ENCODE assay signal across 8 mouse cellular contexts in the genomic region with DNA sequence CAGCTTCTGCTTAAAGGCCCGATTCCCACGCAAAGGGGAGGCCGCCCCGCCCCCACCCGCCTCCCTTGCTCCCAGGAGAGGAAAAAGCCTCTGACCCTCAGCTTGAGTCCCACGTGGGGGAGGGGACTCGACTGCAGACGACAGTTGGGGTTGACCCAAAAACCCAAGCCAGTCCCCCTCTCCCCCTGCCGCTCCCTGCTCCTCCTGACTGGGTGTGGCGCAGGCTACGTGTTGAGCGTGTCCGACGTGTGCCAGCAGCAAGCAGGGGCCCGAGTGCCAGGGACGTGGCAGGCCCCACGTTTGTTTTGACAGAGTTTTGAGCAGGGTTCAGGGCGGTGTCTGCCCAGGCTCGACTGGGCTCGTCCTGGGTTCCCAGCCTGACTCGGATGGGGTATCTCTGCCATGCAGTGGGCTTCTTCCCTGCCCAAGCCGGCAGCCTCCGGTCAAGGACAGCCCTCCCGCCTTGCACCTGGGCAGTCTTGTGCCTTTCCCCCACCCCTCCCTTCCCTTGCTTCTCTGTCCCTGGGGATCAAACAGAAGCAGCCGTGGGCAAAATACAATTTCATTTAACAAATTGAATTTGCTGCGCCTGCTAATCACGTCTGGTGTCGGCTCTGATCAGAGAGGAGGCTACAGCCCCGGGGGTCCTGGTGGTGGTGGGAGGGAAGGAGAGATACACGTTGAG. TPM values are rescaled to one million over a fixed set of nuclear protein-coding genes. Genes with fewer than 3 reads are reported as not detected.
DNase-seq lines count a peak whose midpoint lies in the region; ATAC-seq and TF ChIP-seq lines count a peak whose summit lies in the region.

No protein-coding gene starts in this region.

- peaks cover 47% of the 10 kb centered on the region for H3K4me1 ChIP-seq in hindbrain, embryonic 14.5 days (replicated peaks; ENCODE audit: control insufficient read depth, insufficient read depth, low read length)
- peaks cover 57% of the 10 kb centered on the region for H3K4me1 ChIP-seq in liver, postnatal 0 days (ENCODE audit: insufficient read depth)

- H3K9me3 ChIP-seq in hindbrain, embryonic 14.5 days (ENCODE audit: control insufficient read depth, low read length): no peaks in the 10 kb centered on the region
- no peaks in the 10 kb centered on the region for H3K9me3 ChIP-seq in liver, postnatal 0 days (ENCODE audit: low read length)

- TF ChIP-seq EP300 in liver, postnatal 0 days (IDR thresholded peaks at IDR 0.05; ENCODE audit: low read depth): 0 out of 2 replicates have a peak, but pooled peaks have one; percentile 40

- H3K27me3 ChIP-seq in hindbrain, embryonic 14.5 days (ENCODE audit: control insufficient read depth, insufficient read depth, low read length): no peaks in the 10 kb centered on the region
- peaks cover 32% of the 10 kb centered on the region for H3K27me3 ChIP-seq in liver, postnatal 0 days (ENCODE audit: insufficient read depth, low read length)

- TF ChIP-seq CTCF in liver, postnatal 0 days (IDR thresholded peaks at IDR 0.05; ENCODE audit: low read depth): no peak

- WGBS in hindbrain, embryonic 14.5 days: 5% methylated on average over 30 of the region's 30 CpGs
- WGBS in liver, postnatal 0 days (ENCODE audit: insufficient replicate concordance): 30% methylated on average over 29 of the region's 30 CpGs

- no peak for ATAC-seq in hindbrain, embryonic 14.5 days (ENCODE audit: low FRiP score)
- peak; percentile 65 for ATAC-seq in liver, postnatal 0 days

- no peak overlapping the region for H3K27ac ChIP-seq in hindbrain, embryonic 14.5 days
- peak overlapping the region; percentile 82 for H3K27ac ChIP-seq in liver, postnatal 0 days (ENCODE audit: low read depth)

- H3K4me2 ChIP-seq in hindbrain, embryonic 14.5 days (replicated peaks): peak overlapping the region; percentile 13; the same call in 1 of the 2 replicates
- peak overlapping the region; percentile 71 for H3K4me2 ChIP-seq in liver, postnatal 0 days (ENCODE audit: low read depth, low read length)

- H3K36me3 ChIP-seq in hindbrain, embryonic 14.5 days (replicated peaks; ENCODE audit: control insufficient read depth, insufficient read depth): peaks cover 11% of the 10 kb centered on the region; the same call in 1 of the 2 replicates
- H3K36me3 ChIP-seq in liver, postnatal 0 days (replicated peaks; ENCODE audit: insufficient read depth, low read length): peaks cover 33% of the 10 kb centered on the region

- H3K4me3 ChIP-seq in hindbrain, embryonic 14.5 days (replicated peaks; ENCODE audit: low read length): no peak overlapping the region
- peak overlapping the region; percentile 35 for H3K4me3 ChIP-seq in liver, postnatal 0 days (ENCODE audit: low read depth, low read length)

- no peak overlapping the region for H3K9ac ChIP-seq in hindbrain, embryonic 14.5 days
- peak overlapping the region; percentile 57 for H3K9ac ChIP-seq in liver, postnatal 0 days (replicated peaks)

- DNase-seq in cerebellum, adult 9-11 months: peak; percentile 44
- DNase-seq in cerebellum, adult 8-10 months: no peak
- DNase-seq in embryo, embryonic 11 days: peak; percentile 73
- no peak for DNase-seq in hindbrain, embryonic 14.5 days (ENCODE audit: low spot score)
- peak; percentile 76 for DNase-seq in liver, postnatal 0 days
- peak; percentile 40 for DNase-seq in yolk sac, embryonic 10.5 days (ENCODE audit: low spot score)
- DNase-seq in layer of hippocampus, adult 8-10 months (ENCODE audit: low spot score in 2 of 2): no peak
- no peak for DNase-seq in left cerebral cortex, postnatal 14 days (ENCODE audit: low spot score in 2 of 2)

- intact Hi-C loops in left cerebral cortex, postnatal 14 days (cut with DNase I): no loop called here

RNA-seq across cellular contexts. Expression of a gene that starts 2.0 kb away (rescaled TPM):
- polyA plus RNA-seq in hindbrain, embryonic 14.5 days (2014; fragmentation: Nextera tagmentation; extraction: Ambion mirVana): 12.7 and 18.0 TPM in 2 replicates
- 13.1 and 23.1 TPM in 2 replicates for polyA plus RNA-seq in liver, postnatal 0 days (2015; fragmentation: Nextera tagmentation; extraction: Ambion mirVana)
- 1 to 10 TPM; 2.9 to 4.4 (median 3.6) TPM for total RNA-seq in layer of hippocampus, adult 8-10 months (2022)
- total RNA-seq in left cerebral cortex, postnatal 14 days (2021): 1 to 10 TPM; 7.4 to 8.9 TPM

RNA-seq across cellular contexts. Expression of a gene that starts 5.5 kb away (rescaled TPM):
- polyA plus RNA-seq in hindbrain, embryonic 14.5 days (2014; fragmentation: Nextera tagmentation; extraction: Ambion mirVana): 45.6 and 47.4 TPM in 2 replicates
- 62.6 and 75.0 TPM in 2 replicates for polyA plus RNA-seq in liver, postnatal 0 days (2015; fragmentation: Nextera tagmentation; extraction: Ambion mirVana)
- total RNA-seq in layer of hippocampus, adult 8-10 months (2022): 10 to 100 TPM; 21.7 to 31.3 (median 29.1) TPM
- total RNA-seq in left cerebral cortex, postnatal 14 days (2021): 10 to 100 TPM; 27.5 to 32.9 TPM

RNA-seq across cellular contexts. Expression of a gene that starts 15.2 kb away (rescaled TPM):
- polyA plus RNA-seq in hindbrain, embryonic 14.5 days (2014; fragmentation: Nextera tagmentation; extraction: Ambion mirVana): 0.60 TPM in 1 of 2 replicates, not detected in the other
- polyA plus RNA-seq in liver, postnatal 0 days (2015; fragmentation: Nextera tagmentation; extraction: Ambion mirVana): 0.21 and 0.57 TPM in 2 replicates
- total RNA-seq in layer of hippocampus, adult 8-10 months (2022): 1 to 10 TPM; 2.1 to 3.5 (median 2.8) TPM
- total RNA-seq in left cerebral cortex, postnatal 14 days (2021): 10 to 100 TPM in 1 of 2 experiments, 1 to 10 TPM in 1; 3.0 to 10.0 TPM

RNA-seq across cellular contexts. Expression of a gene that starts 17.6 kb away (rescaled TPM):
- 94.1 and 105 TPM in 2 replicates for polyA plus RNA-seq in hindbrain, embryonic 14.5 days (2014; fragmentation: Nextera tagmentation; extraction: Ambion mirVana)
- polyA plus RNA-seq in liver, postnatal 0 days (2015; fragmentation: Nextera tagmentation; extraction: Ambion mirVana): not detected in 2 replicates
- 1 to 10 TPM; 1.9 to 2.7 (median 2.3) TPM for total RNA-seq in layer of hippocampus, adult 8-10 months (2022)
- 1 to 10 TPM; 4.4 to 7.4 TPM for total RNA-seq in left cerebral cortex, postnatal 14 days (2021)

Comparison
In these comparisons a context has a peak if more than half of its experiments do, and no peak if none do; other contexts are left out.
1. DNase-seq: peak in cerebellum, adult 9-11 months (single experiment), embryo, embryonic 11 days (single experiment), liver, postnatal 0 days (single experiment) and yolk sac, embryonic 10.5 days (single experiment); none in cerebellum, adult 8-10 months (single experiment), hindbrain, embryonic 14.5 days (single experiment), layer of hippocampus, adult 8-10 months (0 of 2) and left cerebral cortex, postnatal 14 days (0 of 2).